Mouse (Mus musculus): ENCODE measurements at regions not wholly inside any gene's neighbourhood (a gene's known extent, or its start where the extent isn't known, plus 50 kb on each side); places are given as distances from the start of the nearest gene placed in this dataset.

GRCm38 (mm10) chr17:70910238-70910637 lies 56.9 kb upstream of the Tgif1 start:
- TF ChIP-seq EP300 (IDR thresholded peaks at IDR 0.05) (no peak), CTCF (IDR thresholded peaks at IDR 0.05) (peak; percentile 45)

Measured in lung, postnatal 0 days (tissue).